Mouse (Mus musculus): ENCODE data around the gene P4ha1. TPM values are rescaled to one million over a fixed set of nuclear protein-coding genes. Genes with fewer than 3 reads are reported as not detected.
"Not testable (repeated sequence)": the region's sequence is repeated elsewhere in the genome, so short reads cannot be mapped to it uniquely, and the experiment has no call there.

P4ha1 gene
- total RNA-seq (2015) (9.6 and 14.3 TPM in 2 replicates), total RNA-seq (2017) (19.2 and 25.0 TPM in 2 replicates)

- ATAC-seq (ENCODE audit: poor library complexity, severe bottlenecking) = peak; percentile 93
These were observed at the start of gene P4ha1 for GRCm38 (mm10) chr10:59323100-59323487. Gene P4ha1 (plus strand): TSS chr10:59323296.

- ATAC-seq (ENCODE audit: poor library complexity, severe bottlenecking) = no peak
These were observed 47.4 kb upstream of the P4ha1 start for GRCm38 (mm10) chr10:59275745-59276144.

- no peak for ATAC-seq (ENCODE audit: poor library complexity, severe bottlenecking)
These were observed 46.0 kb upstream of the P4ha1 start for GRCm38 (mm10) chr10:59277116-59277515.

GRCm38 (mm10) chr10:59277729-59278475, 45.2 kb upstream of the P4ha1 start:
- ATAC-seq (ENCODE audit: poor library complexity, severe bottlenecking) = no peak

GRCm38 (mm10) chr10:59283164-59283563, 39.9 kb upstream of the P4ha1 start:
- peak; percentile 77 for ATAC-seq (ENCODE audit: poor library complexity, severe bottlenecking)

GRCm38 (mm10) chr10:59283749-59284148, 39.3 kb upstream of the P4ha1 start:
- peak; percentile 31 for ATAC-seq (ENCODE audit: poor library complexity, severe bottlenecking)

GRCm38 (mm10) chr10:59285530-59285929, 37.6 kb upstream of the P4ha1 start:
- no peak for ATAC-seq (ENCODE audit: poor library complexity, severe bottlenecking)

GRCm38 (mm10) chr10:59287251-59287650, 35.8 kb upstream of the P4ha1 start:
- ATAC-seq (ENCODE audit: poor library complexity, severe bottlenecking) = no peak

GRCm38 (mm10) chr10:59287662-59288061, 35.4 kb upstream of the P4ha1 start:
- no peak for ATAC-seq (ENCODE audit: poor library complexity, severe bottlenecking)

GRCm38 (mm10) chr10:59289062-59289461, 34.0 kb upstream of the P4ha1 start:
- no peak for ATAC-seq (ENCODE audit: poor library complexity, severe bottlenecking)

- no peak for ATAC-seq (ENCODE audit: poor library complexity, severe bottlenecking)
These were observed 31.6 kb upstream of the P4ha1 start for GRCm38 (mm10) chr10:59291536-59291935.

- no peak for ATAC-seq (ENCODE audit: poor library complexity, severe bottlenecking)
These were observed 31.0 kb upstream of the P4ha1 start for GRCm38 (mm10) chr10:59292079-59292478.

GRCm38 (mm10) chr10:59292558-59292957, 30.5 kb upstream of the P4ha1 start:
- peak; percentile 74 for ATAC-seq (ENCODE audit: poor library complexity, severe bottlenecking)

GRCm38 (mm10) chr10:59295241-59295811, 27.8 kb upstream of the P4ha1 start:
- peak; percentile 72 for ATAC-seq (ENCODE audit: poor library complexity, severe bottlenecking)

GRCm38 (mm10) chr10:59296261-59296660, 26.8 kb upstream of the P4ha1 start:
- peak; percentile 56 for ATAC-seq (ENCODE audit: poor library complexity, severe bottlenecking)

- not testable (repeated sequence) for ATAC-seq (ENCODE audit: poor library complexity, severe bottlenecking)
These were observed 20.4 kb upstream of the P4ha1 start for GRCm38 (mm10) chr10:59302671-59303070.

- ATAC-seq (ENCODE audit: poor library complexity, severe bottlenecking) = no peak
These were observed 13.9 kb upstream of the P4ha1 start for GRCm38 (mm10) chr10:59308993-59309715.

- no peak for ATAC-seq (ENCODE audit: poor library complexity, severe bottlenecking)
These were observed 13.0 kb upstream of the P4ha1 start for GRCm38 (mm10) chr10:59310124-59310523.

GRCm38 (mm10) chr10:59310691-59311457, 12.2 kb upstream of the P4ha1 start:
- no peak for ATAC-seq (ENCODE audit: poor library complexity, severe bottlenecking)

- no peak for ATAC-seq (ENCODE audit: poor library complexity, severe bottlenecking)
These were observed 11.2 kb upstream of the P4ha1 start for GRCm38 (mm10) chr10:59311881-59312280.

GRCm38 (mm10) chr10:59321112-59321511, 2.0 kb upstream of the P4ha1 start:
- ATAC-seq (ENCODE audit: poor library complexity, severe bottlenecking) = no peak
